Mouse (Mus musculus) ZHBTc4 (cell line): ENCODE data around the gene Cygb.
"Not testable (repeated sequence)": the region's sequence is repeated elsewhere in the genome, so short reads cannot be mapped to it uniquely, and the experiment has no call there.

ENCODE experiments used
- DNase-seq: peaks from one replicate; pipeline ENCODE4 v3.0.0-alpha.2; 2011; ENCODE audit warnings: low read depth, low spot score

Cygb gene

GRCm38 (mm10) chr11:116654255-116654821, at the start of gene Cygb:
Gene Cygb (minus strand): TSS chr11:116654313.
- no peak for DNase-seq

GRCm38 (mm10) chr11:116701377-116701841, 47.3 kb upstream of the Cygb start:
- peak; percentile 79 for DNase-seq

GRCm38 (mm10) chr11:116697521-116697920, 43.4 kb upstream of the Cygb start:
- DNase-seq: peak; percentile 87

DNA sequence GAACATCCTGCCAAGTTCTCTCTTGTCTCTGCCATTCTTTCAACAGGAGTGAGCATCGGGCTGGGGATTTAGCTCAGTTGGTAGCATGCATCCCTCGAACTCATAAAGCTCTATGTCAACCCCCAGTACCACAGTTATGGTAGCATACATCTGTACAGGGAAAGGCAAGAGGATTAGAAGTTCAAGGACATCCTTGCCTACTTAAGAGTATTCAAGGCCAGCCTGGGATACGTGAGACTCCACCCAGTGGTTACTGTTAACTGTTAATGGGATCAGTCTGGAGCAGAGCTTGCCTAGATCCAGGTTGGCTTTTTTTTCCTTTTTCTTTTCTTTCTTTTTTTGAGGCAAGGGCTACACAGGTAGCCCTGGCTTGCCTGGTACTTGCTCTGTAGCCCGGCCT, 42.3 kb upstream of the Cygb start:
- no peak for DNase-seq

DNA sequence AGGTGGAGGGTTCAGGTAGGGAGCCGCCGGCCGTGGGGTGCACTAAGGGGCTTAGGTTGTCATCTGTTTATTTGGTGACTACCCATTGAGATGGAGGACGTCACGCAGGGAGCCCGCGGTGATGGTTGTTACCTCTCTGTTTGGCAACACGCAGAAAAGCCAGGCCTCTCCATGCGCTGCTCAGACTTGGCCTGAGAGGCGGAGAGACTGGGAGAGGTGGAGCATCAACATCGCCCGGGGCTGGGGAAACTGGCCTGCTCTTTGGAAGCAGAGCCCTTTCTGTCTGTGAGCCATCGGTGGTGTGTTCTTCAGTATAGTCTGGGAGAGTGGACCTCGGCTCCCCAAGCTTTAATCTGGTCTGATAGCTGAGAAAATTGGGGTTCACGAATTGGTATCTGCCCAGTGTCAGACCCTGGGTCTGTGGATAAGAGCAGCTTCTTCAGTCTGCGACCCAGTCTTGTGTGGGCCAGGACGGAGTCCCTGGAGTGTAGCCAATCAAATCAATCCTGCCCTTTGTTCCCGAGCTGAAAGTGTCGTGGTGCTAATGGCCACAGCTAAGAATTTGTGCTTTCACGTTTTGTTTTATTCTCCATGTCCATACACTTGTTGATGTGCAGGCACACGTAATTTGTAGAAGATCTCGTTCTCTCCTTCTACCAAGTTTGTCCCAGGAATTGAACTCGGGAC, 41.2 kb upstream of the Cygb start:
- DNase-seq: peak; percentile 67

- DNase-seq: peak; percentile 48
Measured at GRCm38 (mm10) chr11:116694250-116695193, 40.4 kb upstream of the Cygb start.

- DNase-seq: no peak
Measured at GRCm38 (mm10) chr11:116693899-116694249, 39.8 kb upstream of the Cygb start.

- no peak for DNase-seq
Measured at GRCm38 (mm10) chr11:116690701-116691575, 36.8 kb upstream of the Cygb start.

DNA sequence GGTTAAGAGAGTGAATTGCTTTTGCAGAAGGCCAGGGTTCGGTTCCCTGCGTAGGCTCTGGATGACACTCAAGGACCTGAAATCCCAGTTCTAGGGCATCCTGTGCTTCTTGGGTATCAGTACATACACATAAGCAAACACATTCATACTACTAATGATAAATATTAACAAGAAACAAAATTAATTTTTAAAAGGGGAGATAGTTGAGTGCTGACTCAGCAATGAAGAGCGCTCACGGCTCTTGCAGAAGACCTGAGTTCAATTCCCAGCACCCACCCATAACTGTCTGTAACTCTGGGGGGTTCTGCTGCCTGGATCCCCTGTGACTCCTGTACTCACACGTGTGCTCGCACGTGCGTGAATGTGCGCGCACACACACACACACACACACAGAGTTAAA, 35.5 kb upstream of the Cygb start:
- no peak for DNase-seq

DNA sequence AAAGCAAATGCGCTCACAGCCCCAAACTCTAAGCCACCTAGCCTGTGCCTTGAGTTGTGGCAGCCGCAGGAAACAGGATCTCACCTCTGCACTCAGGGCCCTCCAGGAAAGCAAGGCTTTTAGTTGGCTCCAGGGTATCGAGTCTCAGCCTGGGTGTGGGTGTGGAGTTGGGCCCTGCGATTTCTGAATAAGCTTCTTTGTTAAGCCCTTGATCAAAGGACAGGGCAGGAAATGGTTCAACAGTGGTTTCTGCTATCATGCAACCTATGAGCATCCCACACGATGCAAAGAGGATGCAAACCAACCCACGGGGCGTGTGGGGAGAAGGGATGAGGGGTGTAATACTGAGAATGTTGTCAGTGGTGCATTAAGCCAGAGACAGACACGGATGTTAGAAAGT, 33.8 kb upstream of the Cygb start:
- peak; percentile 78 for DNase-seq

- DNase-seq: no peak
Measured at GRCm38 (mm10) chr11:116685729-116686128, 31.6 kb upstream of the Cygb start.

- no peak for DNase-seq
Measured at GRCm38 (mm10) chr11:116683777-116684176, 29.7 kb upstream of the Cygb start.

GRCm38 (mm10) chr11:116682501-116683144, 28.5 kb upstream of the Cygb start:
- DNase-seq: peak; percentile 78

DNA sequence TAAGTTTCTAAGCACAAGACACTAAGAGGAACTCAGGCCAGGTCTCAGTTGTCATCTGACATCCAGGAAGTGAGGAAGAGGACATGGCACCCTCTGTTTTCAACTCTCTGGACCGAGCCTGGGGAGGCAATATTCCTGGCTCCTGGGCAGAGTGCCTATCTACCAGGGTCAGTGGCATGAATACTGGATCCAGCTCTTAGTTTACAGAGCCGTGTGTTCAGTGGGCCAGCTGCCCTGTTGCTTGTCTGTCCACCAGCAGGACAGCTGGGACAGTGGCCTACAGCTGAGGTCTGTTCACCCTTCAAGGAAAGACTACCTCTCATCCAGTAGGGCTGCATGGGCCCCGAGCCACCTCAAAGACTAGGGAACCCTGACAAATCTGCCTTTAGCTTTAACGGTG, 27.0 kb upstream of the Cygb start:
- no peak for DNase-seq

- no peak for DNase-seq
Measured at GRCm38 (mm10) chr11:116680321-116681091, 26.4 kb upstream of the Cygb start.

DNA sequence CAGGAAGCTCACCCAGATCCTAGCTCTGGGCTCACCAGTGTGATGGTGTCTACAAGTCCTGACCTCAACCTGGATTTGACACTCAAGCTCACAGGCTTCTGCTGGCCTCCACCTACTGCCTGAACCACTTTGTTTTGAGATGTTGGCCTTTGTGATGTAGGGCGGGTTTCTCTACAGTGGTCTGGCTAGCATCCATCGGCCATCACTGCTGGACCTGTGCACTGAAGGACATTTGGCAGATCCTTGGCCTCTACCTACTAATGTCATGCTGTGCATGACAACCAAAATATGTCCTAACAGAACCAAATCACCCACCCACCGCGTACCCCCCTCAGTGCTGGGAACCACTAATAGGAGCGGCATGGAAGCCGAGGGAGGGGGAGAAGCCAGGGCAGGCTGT, 25.0 kb upstream of the Cygb start:
- DNase-seq: no peak

DNA sequence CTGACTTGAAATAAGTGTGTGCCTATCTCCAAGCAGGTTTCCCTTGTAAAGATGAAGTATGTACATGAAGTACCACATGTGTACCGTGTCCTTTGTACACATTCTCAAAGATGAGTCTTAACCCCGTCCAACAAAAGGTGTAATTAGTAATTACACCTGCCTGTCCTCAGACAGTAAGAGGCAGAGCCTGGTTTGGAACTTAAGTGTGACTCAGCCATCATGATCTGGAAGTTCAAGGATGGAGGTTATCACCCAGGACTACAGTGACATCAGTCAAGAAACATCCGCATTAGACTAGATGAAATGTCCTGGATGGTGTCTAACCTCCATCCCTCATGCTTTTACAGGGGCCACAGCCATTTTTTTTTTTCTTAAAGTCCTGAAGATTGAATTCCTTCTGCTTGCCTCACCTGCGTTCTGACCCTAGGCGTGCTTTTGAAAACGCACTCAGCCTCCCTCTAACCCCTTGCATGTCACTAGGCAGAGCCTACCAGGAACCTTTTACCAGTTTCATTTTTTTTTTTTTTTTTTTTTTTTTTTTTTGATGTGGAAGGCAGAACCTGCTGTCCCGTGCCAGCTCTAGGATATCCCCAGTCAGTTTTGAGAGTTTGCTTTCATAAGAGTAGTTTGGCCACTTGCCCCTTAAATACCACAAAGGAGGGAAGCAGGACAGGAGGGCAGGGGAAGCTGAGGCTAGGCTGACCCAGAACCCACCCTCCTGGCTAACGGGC, 23.8 kb upstream of the Cygb start:
- no peak for DNase-seq

GRCm38 (mm10) chr11:116676175-116676976, 22.3 kb upstream of the Cygb start:
- no peak for DNase-seq

DNA sequence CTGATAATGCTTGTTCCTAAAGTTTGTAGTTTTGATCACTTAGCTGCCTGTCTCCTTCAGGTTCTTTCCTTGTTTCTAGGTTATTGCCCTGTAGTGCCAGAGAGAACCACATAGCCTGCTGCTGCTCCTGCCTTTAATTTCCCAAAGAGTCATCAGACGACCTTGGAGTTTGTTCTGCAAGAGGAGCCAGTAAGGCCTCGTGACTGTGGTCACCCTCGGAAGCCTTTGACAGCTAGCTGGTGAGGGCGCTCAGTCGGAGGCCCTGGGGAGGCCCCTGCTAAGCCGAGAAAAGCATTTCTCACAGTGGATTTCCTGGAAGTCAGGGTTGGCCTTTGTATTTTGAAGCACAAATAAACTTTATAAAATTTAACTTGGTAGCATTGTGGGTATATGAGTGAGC, 21.3 kb upstream of the Cygb start:
- DNase-seq: not testable (repeated sequence)
